Mouse (Mus musculus) CH12.LX (cell line): ENCODE data around the gene Myo1a. TPM values are rescaled to one million over a fixed set of nuclear protein-coding genes. Genes with fewer than 3 reads are reported as not detected.

Source experiments
- DNase-seq: peaks from one replicate; pipeline ENCODE4 v3.0.0-alpha.2; 2013; ENCODE audit errors: extremely low read depth
- H3K27ac ChIP-seq: 2 replicates; pipeline ENCODE4 v1.5.1; 2012; ENCODE audit warnings: low read depth, mild to moderate bottlenecking, control low read depth, moderate library complexity; ENCODE audit not compliant: insufficient read depth
- H3K27me3 ChIP-seq: replicated peaks from 2 replicates; pipeline ENCODE3; 2012; ENCODE audit warnings: inconsistent platforms
- H3K36me3 ChIP-seq, 2 experiments: replicated peaks in 1 of 2; 2 replicates each; pipeline versions ENCODE3 to v1.6.1; 2012; ENCODE audit warnings: inconsistent platforms in 1 of 2, low read length in 1 of 2, mild to moderate bottlenecking in 1 of 2, mixed read lengths in 1 of 2, moderate library complexity in 1 of 2; ENCODE audit not compliant: control insufficient read depth in 1 of 2, insufficient read depth in 1 of 2
- H3K4me1 ChIP-seq, 2 experiments: 2 replicates each; pipeline ENCODE4 v1.6.1; 2012; ENCODE audit warnings: inconsistent platforms in 1 of 2, moderate library complexity in 1 of 2; ENCODE audit not compliant: insufficient read depth in 2 of 2, control insufficient read depth in 1 of 2
- H3K4me2 ChIP-seq: 2 replicates; pipeline ENCODE4 v1.6.1; 2012; ENCODE audit warnings: low read depth, mild to moderate bottlenecking, control low read depth; ENCODE audit not compliant: poor library complexity, insufficient read depth, severe bottlenecking
- H3K4me3 ChIP-seq, 3 experiments: fragments of 150-350 bp in 1 of 3; sonication (generic) in 1 of 3; replicated peaks in 1 of 3; 2 replicates each; pipeline versions ENCODE3 to v1.5.1; 2011 to 2012; ENCODE audit warnings: low read depth in 2 of 3, low read length in 2 of 3, mild to moderate bottlenecking in 2 of 3, moderate library complexity in 2 of 3, control low read depth in 1 of 3, improper control_type of control experiment in 1 of 3, inconsistent platforms in 1 of 3, mixed read lengths in 1 of 3; ENCODE audit not compliant: poor library complexity in 1 of 3
- H3K79me2 ChIP-seq: replicated peaks from 2 replicates; pipeline ENCODE4 v1.6.1; 2012; ENCODE audit warnings: mild to moderate bottlenecking, moderate library complexity; ENCODE audit not compliant: control insufficient read depth, poor library complexity, insufficient read depth, severe bottlenecking; ENCODE audit errors: extremely low read depth
- H3K9ac ChIP-seq: 2 replicates; pipeline ENCODE4 v1.6.1; 2012; ENCODE audit warnings: low read depth, mild to moderate bottlenecking, control low read depth, moderate library complexity; ENCODE audit not compliant: insufficient read depth
- H3K9me3 ChIP-seq: replicated peaks from 2 replicates; pipeline ENCODE3; 2012; ENCODE audit warnings: low read length, inconsistent platforms, mixed read lengths
- BHLHE40 ChIP-seq: IDR thresholded peaks from 2 replicates; pipeline ENCODE4 v1.6.1; 2011; ENCODE audit warnings: mild to moderate bottlenecking, low read depth, low read length, improper control_type of control experiment
- CHD2 ChIP-seq: IDR thresholded peaks from 2 replicates; pipeline ENCODE4 v1.6.1; 2011; ENCODE audit warnings: low read length, improper control_type of control experiment
- CTCF ChIP-seq, 2 experiments: IDR thresholded peaks in 1 of 2; conservative IDR thresholded peaks in 1 of 2; 2 replicates each; pipeline ENCODE4 v1.5.1; 2011 to 2012; ENCODE audit warnings: low read depth in 2 of 2, low read length in 2 of 2, improper control_type of control experiment in 1 of 2, inconsistent platforms in 1 of 2, mild to moderate bottlenecking in 1 of 2, moderate library complexity in 1 of 2
- ELF1 ChIP-seq: IDR thresholded peaks from 2 replicates; pipeline ENCODE4 v1.6.1; 2014; ENCODE audit warnings: low read depth, mild to moderate bottlenecking, inconsistent platforms, low read length, improper control_type of control experiment
- ETS1 ChIP-seq: conservative IDR thresholded peaks from 2 replicates; pipeline ENCODE4 v1.6.1; 2012; ENCODE audit warnings: low read depth, mild to moderate bottlenecking, inconsistent platforms, low read length, improper control_type of control experiment, moderate library complexity
- GABPA ChIP-seq: IDR thresholded peaks from 2 replicates; pipeline ENCODE4 v1.6.1; 2012; ENCODE audit warnings: low read depth, low read length, improper control_type of control experiment, inconsistent platforms; ENCODE audit not compliant: insufficient replicate concordance
- HCFC1 ChIP-seq: IDR thresholded peaks from 2 replicates; pipeline ENCODE4 v1.6.1; 2012; ENCODE audit warnings: low read depth, mild to moderate bottlenecking, inconsistent platforms, low read length, improper control_type of control experiment
- JUN ChIP-seq: IDR thresholded peaks from 2 replicates; pipeline ENCODE4 v1.6.1; 2011; ENCODE audit warnings: low read depth, mild to moderate bottlenecking, low read length, improper control_type of control experiment, moderate library complexity; ENCODE audit not compliant: insufficient read depth
- MAX ChIP-seq: IDR thresholded peaks from 2 replicates; pipeline ENCODE4 v1.6.1; 2011; ENCODE audit warnings: low read length, improper control_type of control experiment
- MAZ ChIP-seq: IDR thresholded peaks from 2 replicates; pipeline ENCODE4 v1.6.1; 2012; ENCODE audit warnings: low read depth, mild to moderate bottlenecking, inconsistent platforms, low read length, improper control_type of control experiment, moderate library complexity
- MXI1 ChIP-seq: IDR thresholded peaks from 2 replicates; pipeline ENCODE4 v1.6.1; 2011; ENCODE audit warnings: mild to moderate bottlenecking, low read depth, low read length, improper control_type of control experiment
- MYC ChIP-seq: IDR thresholded peaks from 2 replicates; pipeline ENCODE4 v1.6.1; 2011; ENCODE audit warnings: low read depth, mild to moderate bottlenecking, improper control_type of control experiment, low read length
- NELFE ChIP-seq: IDR thresholded peaks from 2 replicates; pipeline ENCODE4 v1.6.1; 2011; ENCODE audit warnings: low read depth, low read length, improper control_type of control experiment
- NRF1 ChIP-seq: IDR thresholded peaks from 2 replicates; pipeline ENCODE4 v1.6.1; 2014; ENCODE audit warnings: low read depth, mild to moderate bottlenecking, inconsistent platforms, low read length, improper control_type of control experiment, moderate library complexity
- PAX5 ChIP-seq: IDR thresholded peaks from 2 replicates; pipeline ENCODE4 v1.6.1; 2012; ENCODE audit warnings: low read length, inconsistent platforms, mixed read lengths
- POLR2AphosphoS2 ChIP-seq: IDR thresholded peaks from 2 replicates; pipeline ENCODE4 v1.6.1; 2011; ENCODE audit warnings: low read depth, low read length, improper control_type of control experiment
- RAD21 ChIP-seq: IDR thresholded peaks from 2 replicates; pipeline ENCODE4 v1.6.1; 2011; ENCODE audit warnings: low read depth, mild to moderate bottlenecking, low read length, improper control_type of control experiment, moderate library complexity
- SIN3A ChIP-seq: IDR thresholded peaks from 2 replicates; pipeline ENCODE4 v1.6.1; 2012; ENCODE audit warnings: low read length, improper control_type of control experiment, inconsistent platforms
- UBTF ChIP-seq: IDR thresholded peaks from 2 replicates; pipeline ENCODE4 v1.6.1; 2012; ENCODE audit warnings: low read depth, mild to moderate bottlenecking, inconsistent platforms, low read length, improper control_type of control experiment, moderate library complexity
- USF1 ChIP-seq: IDR thresholded peaks from 2 replicates; pipeline ENCODE4 v1.6.1; 2014; ENCODE audit warnings: low read depth, mild to moderate bottlenecking, inconsistent platforms, low read length, improper control_type of control experiment
- USF2 ChIP-seq: conservative IDR thresholded peaks from 2 replicates; pipeline ENCODE4 v1.6.1; 2011; ENCODE audit warnings: low read depth, low read length, improper control_type of control experiment
- dilution Hi-C: fragments of 300-500 bp; cut with MboI; formaldehyde crosslinking; loops from 2 replicates; pipeline ENCODE4 v1.14.3; 2020; ENCODE audit warnings: low sequenced_read_pairs; ENCODE audit not compliant: extremely low pct_unique_long_range_greater_than_20kb, extremely low pct_ligation_motif_present
- in situ Hi-C: fragments of 300-500 bp; cut with MboI; formaldehyde crosslinking; loops from 3 replicates; pipeline ENCODE4 v1.14.3; 2019; ENCODE audit warnings: low sequenced_read_pairs, low pct_ligation_motif_present, low pct_unique_long_range_greater_than_20kb, mixed read lengths
- polyA plus RNA-seq: library from polyadenylated mRNA; unstranded; fragments of >175 nt; gene quantifications from 2 replicates; pipeline ENCODE4 v1.2.1, GENCODE M21; 2012; ENCODE audit warnings: low read depth; ENCODE audit not compliant: insufficient read length
- total RNA-seq, 2 experiments: library from RNA; depleted of rRNA; stranded (reverse); fragments of 300-350 nt in 1 of 2; fragments of >200 nt in 1 of 2; gene quantifications; 2 replicates each; pipeline ENCODE4 v1.2.3; 2012 to 2014

Myo1a gene
- total and polyA plus RNA-seq, 3 experiments: 0.08 to 2.3 (median 0.36) TPM

DNA sequence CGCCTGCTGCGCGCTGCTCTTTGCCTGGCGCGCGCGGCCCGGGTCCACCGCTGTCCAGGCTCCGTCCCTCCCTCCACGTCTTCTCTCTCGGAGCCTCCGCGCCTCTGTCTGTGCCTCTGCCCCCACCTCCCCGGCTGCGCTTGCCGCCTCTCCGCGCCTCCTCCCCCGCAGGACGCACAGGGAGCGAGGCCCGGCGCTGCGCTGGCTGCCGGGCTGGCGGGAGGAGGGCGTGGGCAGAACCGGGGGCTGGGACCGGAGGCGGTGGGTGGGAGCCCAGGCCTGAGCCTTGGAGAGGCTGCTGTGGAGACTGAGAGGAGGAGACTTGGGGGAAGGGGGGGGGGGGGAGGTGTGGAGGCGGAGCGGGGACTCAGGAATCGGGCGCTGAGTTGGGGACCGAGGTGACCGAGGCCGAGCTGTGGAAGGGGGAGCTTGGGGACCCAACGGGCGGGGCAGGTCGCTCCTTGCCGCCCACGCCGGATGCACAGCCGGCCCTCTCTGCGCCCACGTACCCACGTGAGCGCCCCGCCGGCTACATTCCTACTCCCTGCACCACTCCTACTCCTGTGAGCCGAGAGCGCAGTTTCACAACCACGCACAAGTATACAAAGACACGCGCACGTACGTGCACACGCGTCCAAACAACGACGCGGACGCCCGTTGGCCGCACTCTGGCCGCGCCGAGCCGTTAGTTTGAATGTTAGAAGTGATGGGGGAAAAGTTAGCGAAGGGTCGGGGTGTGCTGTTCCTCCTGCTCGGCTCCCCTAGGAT, 38.3 kb upstream of the Myo1a start, which contains the start of gene Nemp1:
TSS of gene Nemp1 (plus strand) at position 401 of the 768 bp plus-strand sequence.
- dilution Hi-C loops: no loop called here
- Histone ChIP-seq H3K4me2 (peak within 1 kb of the TSS; percentile 77), H3K4me3 (peak within 1 kb of the TSS; percentile 56 to 72 (median 61)), H3K4me1 (peaks cover 15 to 62% of the 10 kb centered on the region in 2 experiments), H3K9me3 (no peaks in the 10 kb centered on the region), H3K79me2 (no peaks in the 10 kb centered on the region), H3K36me3 (peaks cover 0 to 14% of the 10 kb centered on the region in 2 experiments), H3K27me3 (peaks cover 26% of the 10 kb centered on the region), H3K9ac (peak within 1 kb of the TSS; percentile 93), H3K27ac (peak within 1 kb of the TSS; percentile 87)
- TF ChIP-seq MAX: 0 out of 2 replicates have a peak, but pooled peaks have one; percentile 2
- TF ChIP-seq HCFC1: no peak
- 0 out of 2 replicates have a peak, but pooled peaks have one; percentile 20 for TF ChIP-seq SIN3A
- no peak for TF ChIP-seq ETS1
- TF ChIP-seq MYC: no peak
- peak; percentile 8; the same call in 1 of the 2 replicates for TF ChIP-seq USF1
- TF ChIP-seq UBTF: peak; percentile 76; the same call in 1 of the 2 replicates
- 0 out of 2 replicates have a peak, but pooled peaks have one; percentile 17 for TF ChIP-seq NRF1
- TF ChIP-seq CTCF (conservative IDR thresholded peaks at IDR 0.05 in 1 of 2, IDR thresholded peaks at IDR 0.05 in 1 of 2; ENCODE audit: low read depth in 2 of 2, low read length in 2 of 2): no peak
- TF ChIP-seq ELF1: no peak
- peak; percentile 10; the same call in 1 of the 2 replicates for TF ChIP-seq MXI1
- peak; percentile 31; the same call in 1 of the 2 replicates for TF ChIP-seq NELFE
- no peak for TF ChIP-seq PAX5
- TF ChIP-seq RAD21: no peak
- TF ChIP-seq BHLHE40: peak; percentile 79
- 0 out of 2 replicates have a peak, but pooled peaks have one; percentile 11 for TF ChIP-seq MAZ
- no peak; the same call in 1 of the 2 replicates for TF ChIP-seq USF2
- TF ChIP-seq CHD2: peak; percentile 27; the same call in 1 of the 2 replicates
- TF ChIP-seq POLR2AphosphoS2: no peak
- no peak for TF ChIP-seq GABPA
- TF ChIP-seq JUN: no peak
- in situ Hi-C loops: no loop called here
- DNase-seq: peak; percentile 35
